Mouse (Mus musculus) brown adipose tissue, adult 24 weeks (tissue): ENCODE results near the gene Gsk3a. TPM values are rescaled to one million over a fixed set of nuclear protein-coding genes. Genes with fewer than 3 reads are reported as not detected.
"Not testable (repeated sequence)": the region's sequence is repeated elsewhere in the genome, so short reads cannot be mapped to it uniquely, and the experiment has no call there.

Experiments
- H3K27ac ChIP-seq: fragments of 200-500 bp; replicated peaks from 2 replicates; pipeline ENCODE4 v1.5.1; 2012; ENCODE audit warnings: low read depth, mild to moderate bottlenecking, low read length
- H3K4me1 ChIP-seq: fragments of 200-500 bp; 2 replicates; pipeline ENCODE4 v1.6.1; 2012; ENCODE audit warnings: low read length, mixed read lengths; ENCODE audit not compliant: control insufficient read depth, insufficient read depth, insufficient read length
- H3K4me3 ChIP-seq: fragments of 200-500 bp; 2 replicates; pipeline ENCODE4 v1.5.1; 2012; ENCODE audit warnings: low read depth, mild to moderate bottlenecking, low read length, moderate library complexity; ENCODE audit not compliant: insufficient read depth
- polyA plus RNA-seq: library from polyadenylated mRNA; stranded (reverse); fragments of >200 nt; gene quantifications from 2 replicates; pipeline ENCODE4 v1.2.4, GENCODE M21; 2012; ENCODE audit not compliant: missing spikeins, insufficient read depth, insufficient read length

Gsk3a gene
- polyA plus RNA-seq, 1 experiment = 96.9 TPM

GRCm38 (mm10) chr7:25267301-25267750 is 29.7 kb upstream of the Gsk3a start, which contains the start of gene Cic:
Gene Cic, plus strand, starts transcription at chr7:25267704.
- peaks cover 11% of the 10 kb centered on the region for H3K4me1 ChIP-seq

GRCm38 (mm10) chr7:25266180-25266962 is 28.7 kb upstream of the Gsk3a start:
- H3K27ac ChIP-seq = no peak overlapping the region

More at GRCm38 (mm10) chr7:25267301-25267750, 29.7 kb upstream of the Gsk3a start, which contains the start of gene Cic:
- H3K4me3 ChIP-seq = peak within 1 kb of the TSS; percentile 80
- peak within 1 kb of the TSS; percentile 96 for H3K27ac ChIP-seq

GRCm38 (mm10) chr7:25265743-25266142 is 28.1 kb upstream of the Gsk3a start:
- not testable (repeated sequence) for H3K4me3 ChIP-seq
- H3K4me1 ChIP-seq = peaks cover 11% of the 10 kb centered on the region

More at GRCm38 (mm10) chr7:25266180-25266962, 28.7 kb upstream of the Gsk3a start:
- Histone ChIP-seq H3K4me3 (no peak overlapping the region), H3K4me1 (peaks cover 11% of the 10 kb centered on the region)

GRCm38 (mm10) chr7:25263968-25264870 is 26.6 kb upstream of the Gsk3a start:
- peaks cover 4% of the 10 kb centered on the region; the same call in 1 of the 2 replicates for H3K4me1 ChIP-seq
- no peak overlapping the region for H3K4me3 ChIP-seq
- H3K27ac ChIP-seq = no peak overlapping the region

More at GRCm38 (mm10) chr7:25265743-25266142, 28.1 kb upstream of the Gsk3a start:
- not testable (repeated sequence) for H3K27ac ChIP-seq

GRCm38 (mm10) chr7:25261896-25262295 is 24.2 kb upstream of the Gsk3a start:
- no peaks in the 10 kb centered on the region for H3K4me1 ChIP-seq
- no peak overlapping the region for H3K4me3 ChIP-seq
- no peak overlapping the region for H3K27ac ChIP-seq

DNA sequence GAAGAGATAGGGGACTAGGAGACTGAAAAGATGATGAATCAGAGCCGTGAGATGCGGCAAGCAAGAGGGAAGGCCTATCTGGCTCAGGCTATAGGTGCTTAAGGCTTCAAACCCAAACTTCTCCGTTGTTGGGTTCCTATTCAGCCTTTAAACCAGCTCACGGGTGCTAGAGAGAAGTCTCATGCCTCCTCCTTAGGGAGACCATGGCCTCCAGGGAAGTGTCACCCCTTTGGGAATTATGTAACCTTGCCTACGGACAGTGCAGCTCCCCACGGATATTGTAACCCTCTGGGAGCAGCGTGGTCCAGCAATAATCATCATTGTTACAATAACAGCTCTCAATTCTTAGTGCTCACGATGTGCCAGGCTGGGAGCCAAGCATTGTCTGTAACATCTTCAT is 14.2 kb upstream of the Gsk3a start:
- H3K27ac ChIP-seq = peak overlapping the region; percentile 89
- peaks cover 14% of the 10 kb centered on the region for H3K4me1 ChIP-seq
- peak overlapping the region; percentile 66 for H3K4me3 ChIP-seq

DNA sequence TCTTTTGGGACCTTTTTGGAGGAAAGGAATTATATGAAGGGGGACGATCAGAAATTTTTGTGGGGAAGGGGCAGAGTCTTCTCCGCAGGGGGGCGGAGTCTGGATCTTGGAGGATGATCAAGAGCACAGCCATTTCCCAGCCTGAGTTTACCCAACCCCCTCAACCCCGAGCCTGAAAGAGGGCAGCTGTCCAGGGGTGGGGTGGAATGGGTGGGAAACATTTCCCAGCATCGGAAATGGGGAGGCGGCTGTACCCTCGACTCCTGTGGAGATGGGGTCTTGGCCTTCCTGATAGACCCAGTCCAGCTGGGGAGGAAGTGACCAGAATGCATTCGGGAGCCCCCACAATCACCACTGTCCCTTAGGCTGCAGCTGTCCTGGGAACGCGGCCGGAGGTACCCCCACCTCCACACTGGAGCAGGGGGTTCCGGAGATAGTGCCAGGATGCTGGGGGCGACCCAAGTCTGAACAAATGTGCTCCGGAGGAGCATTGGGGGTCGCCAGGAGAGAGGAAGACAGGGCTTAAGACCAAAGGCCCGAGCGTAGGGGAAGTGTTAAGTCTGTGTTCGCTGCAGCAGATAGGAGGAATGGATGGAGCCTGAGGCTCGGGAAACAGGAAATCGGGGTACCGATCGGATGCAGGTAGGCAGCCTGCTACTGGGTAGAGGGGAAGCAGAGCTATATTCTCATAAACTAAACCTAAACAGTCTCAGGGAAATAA is 13.6 kb upstream of the Gsk3a start:
- Histone ChIP-seq H3K27ac (peak overlapping the region; percentile 89), H3K4me3 (peak overlapping the region; percentile 66), H3K4me1 (peaks cover 19% of the 10 kb centered on the region)

- H3K4me3 ChIP-seq = peak within 1 kb of the TSS; percentile 83
- peak within 1 kb of the TSS; percentile 89 for H3K27ac ChIP-seq
- H3K4me1 ChIP-seq = peaks cover 19% of the 10 kb centered on the region
Observed at GRCm38 (mm10) chr7:25250141-25250972, 12.7 kb upstream of the Gsk3a start, which contains the start of gene Erf. Gene Erf, minus strand, starts transcription at chr7:25250761.

DNA sequence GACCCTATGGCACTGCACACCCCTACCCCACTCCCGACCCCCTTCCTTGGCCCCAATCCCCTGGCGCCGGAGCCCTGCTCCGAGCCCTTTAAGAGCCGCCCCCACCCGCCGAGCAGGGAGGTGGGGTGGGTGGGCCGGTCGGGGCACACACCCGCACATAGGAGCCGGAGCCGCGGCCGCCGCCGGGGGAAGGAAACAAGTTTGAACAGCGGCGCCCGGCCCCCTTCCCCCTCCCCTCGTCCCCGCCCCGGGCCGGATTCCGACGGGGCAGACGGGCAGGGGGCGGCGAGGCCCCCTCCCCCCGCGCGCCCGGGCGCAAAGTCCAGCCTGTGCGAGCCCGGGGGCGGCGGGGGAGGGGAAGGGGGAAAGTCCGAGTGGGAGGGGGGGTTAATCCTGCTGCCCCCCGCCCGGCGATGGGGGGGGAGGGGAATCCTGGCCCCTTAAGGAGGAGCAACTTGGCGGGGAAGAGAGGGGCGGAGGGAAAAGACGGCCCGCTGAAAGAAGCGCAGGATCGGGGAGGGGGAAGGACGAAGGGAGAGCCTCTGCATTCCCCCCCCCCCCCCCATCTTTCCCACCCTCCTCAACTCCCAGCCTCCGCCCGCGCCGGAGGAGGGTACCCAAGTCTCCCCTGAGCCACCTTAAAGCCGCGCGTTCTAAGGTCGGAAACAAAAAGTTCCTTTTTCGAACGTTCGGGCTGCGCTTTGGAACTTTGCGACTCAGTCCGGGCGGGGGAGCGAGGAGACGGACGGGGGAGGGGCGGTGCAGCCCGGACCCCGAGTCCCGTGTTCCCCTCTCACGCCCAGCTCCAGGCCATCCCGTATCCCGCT is 11.9 kb upstream of the Gsk3a start:
- Histone ChIP-seq H3K4me3 (peak overlapping the region; percentile 83), H3K4me1 (peaks cover 19% of the 10 kb centered on the region), H3K27ac (peak overlapping the region; percentile 90)

- H3K27ac ChIP-seq = peak overlapping the region; percentile 90
- H3K4me3 ChIP-seq = peak overlapping the region; percentile 72
- peaks cover 19% of the 10 kb centered on the region for H3K4me1 ChIP-seq
Observed at GRCm38 (mm10) chr7:25248846-25249313, 11.2 kb upstream of the Gsk3a start.

DNA sequence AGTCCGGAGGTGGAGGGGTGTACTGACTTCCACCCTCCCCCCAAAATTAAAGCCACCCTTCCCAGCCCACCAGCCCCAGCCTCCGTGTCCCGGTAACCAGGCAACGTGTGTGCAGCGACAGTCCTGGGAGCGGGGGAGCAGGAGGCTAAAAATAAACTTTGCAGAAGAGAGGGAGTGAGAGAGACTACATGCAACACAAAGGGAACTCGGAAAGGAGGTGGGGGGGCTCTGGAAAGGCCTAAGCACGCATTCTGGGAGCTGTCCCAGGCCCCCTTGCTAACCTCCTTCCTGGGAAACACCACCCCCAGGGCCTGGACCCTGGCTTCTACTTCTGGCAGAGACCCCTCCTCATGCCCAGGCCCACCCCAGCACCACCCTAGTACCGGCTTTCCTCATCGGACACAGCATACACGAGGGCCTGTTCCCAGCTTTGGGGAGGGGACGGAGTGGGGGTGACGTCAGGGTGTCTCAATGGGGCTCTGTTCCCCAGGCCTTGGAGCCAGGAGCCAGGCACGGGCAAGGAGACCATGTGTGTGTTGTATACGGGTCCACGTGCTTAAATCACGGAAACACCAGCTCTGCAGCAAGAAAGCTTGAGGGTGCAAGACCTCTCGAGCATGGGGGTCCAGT is 10.5 kb upstream of the Gsk3a start:
- peak overlapping the region; percentile 90 for H3K27ac ChIP-seq
- H3K4me1 ChIP-seq = peaks cover 19% of the 10 kb centered on the region
- H3K4me3 ChIP-seq = peak overlapping the region; percentile 72

DNA sequence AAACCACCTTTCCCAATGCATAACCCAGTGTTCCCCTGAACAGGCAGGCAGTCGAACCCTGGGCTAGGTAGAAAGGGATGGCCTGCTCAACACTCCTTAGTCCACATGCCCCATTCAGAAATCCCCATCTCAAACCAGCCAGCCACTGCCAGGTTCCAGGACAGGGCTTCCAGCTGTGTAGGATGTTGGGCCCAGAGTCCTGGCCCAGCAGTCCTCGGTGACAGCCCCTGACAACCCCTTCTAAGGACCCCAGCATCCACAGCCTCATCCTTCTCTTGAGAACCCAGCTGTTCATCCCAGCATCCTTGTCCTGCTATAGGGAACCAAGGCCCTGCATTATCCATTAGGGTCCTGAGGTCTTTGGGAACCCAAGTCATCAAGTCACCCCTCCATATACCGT is 9.8 kb upstream of the Gsk3a start:
- peaks cover 19% of the 10 kb centered on the region for H3K4me1 ChIP-seq
- H3K27ac ChIP-seq = peak overlapping the region; percentile 36; the same call in 1 of the 2 replicates
- peak overlapping the region; percentile 72 for H3K4me3 ChIP-seq

GRCm38 (mm10) chr7:25246759-25247137 is 9.1 kb upstream of the Gsk3a start:
- peaks cover 19% of the 10 kb centered on the region for H3K4me1 ChIP-seq
- H3K4me3 ChIP-seq = peak overlapping the region; percentile 9
- peak overlapping the region; percentile 30; the same call in 1 of the 2 replicates for H3K27ac ChIP-seq
